Mouse (Mus musculus) G1E (cell line): ENCODE data around the gene Mrpl34.

Source experiments
- CTCF ChIP-seq: IDR thresholded peaks from 2 replicates; pipeline ENCODE4 v1.5.1; 2012; ENCODE audit warnings: low read depth, low read length, inconsistent platforms, mixed read lengths
- GATA1 ChIP-seq: IDR thresholded peaks from 2 replicates; pipeline ENCODE4 v1.6.1; 2012; ENCODE audit warnings: borderline replicate concordance, low read length, inconsistent platforms, mixed read lengths
- GATA2 ChIP-seq: IDR thresholded peaks from 2 replicates; pipeline ENCODE4 v1.6.1; 2012; ENCODE audit warnings: low read depth, low read length, inconsistent platforms, borderline replicate concordance
- POLR2AphosphoS5 ChIP-seq: IDR thresholded peaks from 2 replicates; pipeline ENCODE4 v1.6.1; 2012; ENCODE audit warnings: low read depth, low read length, inconsistent platforms; ENCODE audit not compliant: insufficient replicate concordance
- TAL1 ChIP-seq: conservative IDR thresholded peaks from 2 replicates; pipeline ENCODE4 v1.6.1; 2012; ENCODE audit warnings: low read depth, low read length, inconsistent platforms, mixed read lengths

- TF ChIP-seq CTCF = no peak
- TF ChIP-seq POLR2AphosphoS5 = no peak
- TF ChIP-seq TAL1 = no peak
- TF ChIP-seq GATA2 = no peak
- no peak for TF ChIP-seq GATA1
These were observed 10.3 kb downstream of the Mrpl34 start for GRCm38 (mm10) chr8:71474785-71475701.
